Mouse (Mus musculus): Measurements from ENCODE around the gene Foxe3.

Gene Foxe3

GRCm38 (mm10) chr4:114916056-114916455, 9.8 kb downstream of the Foxe3 start:
- no peak for DNase-seq (ENCODE audit: low spot score in 2 of 2)

DNA sequence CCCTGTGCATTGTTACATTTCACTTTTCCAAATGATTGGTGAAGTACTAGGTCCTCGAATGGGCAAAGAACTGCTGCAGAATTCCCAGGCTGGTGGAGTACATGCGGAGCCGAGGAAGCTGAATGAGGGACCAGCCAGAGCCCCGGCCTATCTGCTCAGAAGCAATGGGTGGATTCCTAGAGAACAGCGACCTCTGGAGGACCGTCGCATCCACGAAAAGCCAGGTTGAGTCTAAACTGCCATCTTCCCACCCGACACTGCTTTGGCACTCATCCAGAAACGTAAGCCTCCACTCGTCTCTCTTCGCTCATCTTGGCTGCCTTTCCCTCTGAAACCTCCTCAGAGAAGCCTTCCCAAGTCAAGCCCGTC, 12.2 kb downstream of the Foxe3 start:
- DNase-seq (ENCODE audit: low spot score in 2 of 2): peak in 1 of 2 experiments; percentile 55

DNA sequence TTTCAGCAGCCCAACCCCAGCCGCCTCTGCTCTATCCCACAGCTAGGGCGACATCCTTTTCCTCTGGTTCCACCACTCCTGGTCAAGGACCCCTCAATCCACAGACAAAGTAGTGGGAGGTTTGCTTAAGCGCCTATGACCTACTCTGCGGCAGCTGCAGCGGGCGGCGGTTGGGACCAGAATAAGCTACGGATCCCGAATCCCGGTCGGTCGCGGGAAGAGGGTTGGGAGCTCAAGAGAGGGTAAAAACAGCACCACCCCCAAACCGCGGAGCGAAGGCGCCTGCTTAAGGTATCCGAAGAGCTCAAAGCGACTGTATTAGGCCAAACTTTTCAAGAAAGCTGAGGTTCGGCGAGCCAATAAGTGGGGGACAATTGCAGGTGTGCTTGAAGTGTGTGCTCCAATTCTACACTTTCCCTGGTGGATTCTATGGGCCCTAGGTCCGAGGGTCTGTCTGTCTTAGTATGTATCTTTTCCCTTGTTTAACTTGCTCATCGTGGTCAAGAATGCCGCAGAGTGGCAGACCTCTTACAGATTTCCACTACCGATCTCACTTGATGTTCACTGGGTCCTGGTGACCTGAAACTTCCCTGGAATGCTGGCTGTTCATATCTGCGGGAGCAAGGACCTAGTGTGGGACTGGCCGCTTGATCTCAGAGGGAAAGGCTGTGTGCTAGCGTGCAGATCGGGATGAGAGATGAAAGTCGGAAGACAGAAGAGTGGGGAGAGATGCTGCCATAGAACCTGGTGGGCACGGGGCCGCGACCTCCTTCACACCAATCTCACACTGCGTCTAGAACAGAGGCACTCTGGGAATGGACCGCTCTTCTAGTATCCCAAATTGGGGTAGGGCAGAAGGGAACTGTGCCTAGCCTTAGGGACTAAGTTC, 12.9 kb downstream of the Foxe3 start:
- DNase-seq (ENCODE audit: low spot score in 2 of 2): no peak

DNA sequence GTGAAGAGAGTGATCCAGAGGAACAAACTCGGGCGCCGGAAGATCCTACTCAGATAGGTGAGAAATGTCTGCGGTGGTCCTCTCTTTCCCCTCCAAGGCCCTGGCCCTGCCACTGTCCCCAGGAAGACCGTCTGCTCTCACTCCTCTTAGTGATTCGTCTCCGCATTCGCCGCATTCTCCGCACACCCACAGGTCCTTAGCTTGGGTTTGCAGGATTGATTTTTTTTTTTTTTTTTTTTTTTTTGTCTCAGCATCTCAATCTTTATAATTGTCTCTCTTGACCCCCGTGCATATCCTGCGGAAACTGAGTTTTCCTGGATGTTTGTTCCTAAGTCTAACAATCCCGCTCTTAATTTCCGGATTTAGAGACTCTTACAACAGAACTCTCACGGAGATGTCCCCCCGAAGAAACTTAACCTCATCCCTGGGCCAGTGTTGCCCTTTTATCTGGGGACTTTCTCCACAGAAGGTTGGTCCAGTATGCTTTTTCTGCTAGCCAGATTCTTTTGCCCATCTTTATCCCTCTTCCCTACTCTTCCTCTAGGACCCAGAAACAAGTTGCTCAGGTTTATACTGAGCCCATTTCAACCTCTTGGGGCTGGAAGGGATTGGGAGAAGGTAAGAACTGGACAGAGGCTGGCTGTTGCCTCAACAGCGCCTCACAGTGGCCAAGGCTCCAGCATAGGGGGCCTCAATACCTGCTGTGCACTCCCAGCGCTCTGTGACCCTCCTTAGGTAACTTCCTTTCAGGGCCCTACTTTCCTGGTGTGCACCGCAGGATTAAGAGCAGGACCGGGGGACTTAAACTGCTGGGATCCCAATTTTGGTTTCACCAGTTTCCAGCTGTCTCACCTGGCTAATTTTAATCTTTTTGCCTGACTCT, 16.0 kb downstream of the Foxe3 start:
- peak in 1 of 2 experiments; percentile 60 for DNase-seq (ENCODE audit: low spot score in 2 of 2)

DNA sequence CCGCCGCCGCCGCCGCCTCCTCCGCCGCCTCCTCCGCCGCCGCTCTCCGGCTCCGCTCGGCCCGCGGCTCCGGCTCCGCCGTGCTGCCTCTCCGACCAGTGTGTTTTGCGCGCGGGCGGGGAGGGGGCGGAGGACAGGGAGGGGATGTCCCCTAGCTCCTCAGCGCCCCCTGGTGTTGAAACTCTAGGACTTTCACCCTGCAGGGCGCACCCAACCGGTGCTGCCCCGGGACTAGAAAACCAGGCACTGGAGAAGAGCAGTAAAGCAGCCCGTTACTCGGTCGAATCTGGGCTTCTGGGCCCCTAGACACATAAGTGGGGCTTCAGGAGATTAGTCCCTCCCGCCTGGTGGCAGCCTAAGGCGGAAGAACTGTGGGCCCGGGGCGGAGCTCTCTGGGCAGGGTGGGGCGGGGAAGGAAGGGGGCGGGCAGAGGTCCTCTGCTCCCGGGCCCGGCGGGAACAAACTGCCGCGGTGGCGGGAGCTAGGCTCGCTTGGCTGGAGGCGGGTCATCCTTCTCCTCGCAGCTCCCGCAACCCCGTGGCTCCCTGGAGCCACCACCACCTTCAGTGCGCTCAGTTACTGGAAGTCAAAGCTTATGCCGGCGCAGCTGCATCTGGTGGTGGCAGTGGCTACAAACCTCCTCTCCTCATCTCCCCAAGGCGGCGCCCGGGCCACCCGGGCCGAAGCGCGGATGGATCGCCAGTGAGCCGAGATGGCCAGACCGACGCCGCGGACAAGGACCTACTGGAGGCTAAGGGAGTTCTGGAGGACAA, 16.8 kb downstream of the Foxe3 start, which contains the start of gene Foxd2:
Gene Foxd2, minus strand, starts transcription at position 45 of the 773 bp plus-strand sequence.
- DNase-seq (ENCODE audit: low spot score in 2 of 2): peak; percentile 81 to 93

DNA sequence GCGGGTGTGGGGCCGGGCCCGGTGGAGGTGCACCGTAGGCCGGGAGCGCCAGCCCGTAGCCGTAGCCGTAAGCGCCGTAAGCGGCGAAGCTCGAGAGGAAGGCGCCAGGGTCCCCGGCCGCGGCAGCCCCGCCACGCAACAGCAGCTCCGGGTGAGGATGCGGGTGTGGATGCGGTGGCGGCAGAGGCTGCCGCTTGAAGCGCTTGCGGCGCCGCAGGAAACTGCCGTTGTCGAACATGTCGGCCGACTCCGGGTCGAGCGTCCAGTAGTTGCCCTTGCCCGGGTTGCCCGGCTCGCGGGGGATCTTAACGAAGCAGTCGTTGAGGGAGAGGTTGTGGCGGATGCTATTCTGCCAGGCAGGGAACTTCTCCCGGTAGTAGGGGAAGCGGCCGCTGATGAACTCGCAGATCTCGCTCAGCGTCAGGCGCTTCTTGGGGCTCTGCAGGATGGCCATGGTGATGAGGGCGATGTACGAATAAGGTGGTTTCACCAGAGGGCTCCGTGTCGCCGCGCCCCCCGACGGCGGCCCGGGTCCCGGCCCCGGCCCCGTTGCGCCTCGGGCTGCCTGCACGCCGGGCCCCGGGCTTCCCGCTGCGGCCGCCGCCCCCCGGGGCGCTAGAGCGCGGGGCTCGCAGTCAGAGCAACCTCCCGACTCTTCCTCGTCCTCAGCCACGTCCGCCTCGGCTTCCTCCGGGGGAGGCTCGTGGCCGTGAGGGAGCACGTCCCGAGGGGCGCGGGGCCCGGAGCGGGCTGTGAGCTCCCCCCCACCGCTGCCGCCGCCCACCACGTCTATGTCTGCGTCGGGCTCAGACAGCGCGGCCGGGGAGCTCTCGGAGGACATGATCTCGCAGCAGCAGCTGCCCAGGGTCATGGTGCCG, 17.6 kb downstream of the Foxe3 start:
- DNase-seq (ENCODE audit: low spot score in 2 of 2): peak; percentile 24 to 38

- DNase-seq (ENCODE audit: low spot score in 2 of 2): peak in 1 of 2 experiments; percentile 23
These were observed 18.5 kb downstream of the Foxe3 start for GRCm38 (mm10) chr4:114907056-114907917.

- no peak for DNase-seq (ENCODE audit: low spot score in 2 of 2)
These were observed 19.7 kb downstream of the Foxe3 start for GRCm38 (mm10) chr4:114905969-114906680.

DNA sequence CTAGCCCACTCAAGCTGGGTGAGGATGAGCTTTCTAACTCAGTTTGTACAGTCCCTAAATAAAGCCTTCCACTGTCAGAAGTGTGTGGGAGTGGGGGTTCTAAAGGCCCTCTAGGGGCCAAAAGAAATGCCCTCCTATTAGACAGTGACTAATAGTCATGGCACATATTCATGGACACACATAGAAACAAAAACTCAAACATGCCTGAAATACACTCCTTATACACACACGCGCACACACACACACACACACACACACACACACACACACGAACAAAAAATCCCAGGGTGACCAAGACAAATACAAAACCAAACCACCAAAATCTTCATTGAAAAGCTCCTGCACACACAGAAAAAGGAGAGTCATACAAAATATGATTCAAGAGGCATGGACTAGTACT, 20.3 kb downstream of the Foxe3 start:
- no peak for DNase-seq (ENCODE audit: low spot score in 2 of 2)

DNA sequence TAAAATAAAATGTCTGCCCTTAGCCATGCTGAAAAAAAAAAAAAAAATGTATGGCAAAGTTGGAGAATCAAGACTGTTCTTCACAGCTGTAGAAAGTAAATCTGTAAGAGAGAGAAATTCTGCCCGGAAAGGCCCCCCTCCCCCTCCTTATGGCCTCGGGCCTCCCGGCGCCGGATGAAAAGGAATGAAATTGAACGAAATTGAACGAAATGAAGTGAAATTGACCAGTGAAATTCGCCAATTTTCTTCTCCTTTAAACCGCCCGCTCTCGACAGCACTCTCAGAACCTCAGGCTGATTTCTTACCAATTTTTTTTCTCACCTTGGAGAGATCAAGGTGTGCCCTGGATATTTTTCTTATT, 22.4 kb downstream of the Foxe3 start:
- DNase-seq (ENCODE audit: low spot score in 2 of 2): no peak

- DNase-seq (ENCODE audit: low spot score in 2 of 2): no peak
These were observed 23.0 kb downstream of the Foxe3 start for GRCm38 (mm10) chr4:114902641-114903421.

GRCm38 (mm10) chr4:114901643-114902351, 24.0 kb downstream of the Foxe3 start:
- peak in 1 of 2 experiments; percentile 18 for DNase-seq (ENCODE audit: low spot score in 2 of 2)

- DNase-seq (ENCODE audit: low spot score in 2 of 2): no peak
These were observed 24.8 kb downstream of the Foxe3 start for GRCm38 (mm10) chr4:114900866-114901642.

DNA sequence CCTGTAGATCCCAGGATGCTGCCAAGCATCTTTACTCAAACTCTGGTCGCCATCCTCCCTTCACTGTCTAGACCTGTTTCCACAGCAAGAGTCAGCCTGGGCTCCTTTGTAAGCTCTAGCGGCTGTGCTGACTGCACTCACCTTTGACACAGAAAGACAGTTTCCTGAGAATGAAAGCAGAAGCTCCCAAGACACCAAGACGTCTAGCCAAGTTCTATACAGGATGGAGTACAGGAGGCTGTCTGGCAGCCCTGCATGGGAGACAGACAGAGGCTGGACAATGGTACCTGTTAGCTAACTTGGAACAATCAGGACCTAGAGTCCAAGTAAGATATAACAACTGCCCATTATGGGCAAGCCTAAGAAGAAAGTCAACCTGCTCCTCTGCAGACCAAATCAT, 25.9 kb downstream of the Foxe3 start:
- no peak for DNase-seq (ENCODE audit: low spot score in 2 of 2)

DNA sequence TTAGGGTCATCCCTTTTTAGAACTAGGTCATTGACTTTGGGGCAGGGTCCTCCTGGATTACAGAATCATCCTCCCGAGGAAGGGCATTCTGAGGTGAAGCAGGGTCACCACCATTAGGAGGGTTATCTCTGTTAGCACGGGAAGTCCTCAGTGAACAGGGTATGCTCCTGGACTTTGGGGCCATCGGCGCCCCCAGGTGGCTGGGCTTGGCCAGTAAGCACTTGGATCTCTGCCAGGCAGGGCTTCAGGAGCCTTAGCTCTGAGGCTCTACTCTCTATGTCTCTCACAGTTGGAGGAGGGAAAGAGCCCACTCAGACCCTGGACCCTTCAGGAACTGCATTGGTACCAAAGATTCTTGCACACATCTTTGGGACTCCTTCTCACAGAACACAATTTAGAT, 28.0 kb downstream of the Foxe3 start:
- peak in 1 of 2 experiments; percentile 31 for DNase-seq (ENCODE audit: low spot score in 2 of 2)

GRCm38 (mm10) chr4:114882232-114882631, 43.6 kb downstream of the Foxe3 start:
- DNase-seq (ENCODE audit: low spot score in 2 of 2): no peak

- DNase-seq (ENCODE audit: low spot score in 2 of 2): no peak
These were observed 49.3 kb downstream of the Foxe3 start for GRCm38 (mm10) chr4:114876441-114876972.

Measured in spleen, postnatal 10 days (tissue).